Mouse (Mus musculus): ENCODE data around the gene Olfr49.

- no peak for TF ChIP-seq POLR2A (IDR thresholded peaks at IDR 0.05; ENCODE audit: control insufficient read depth, extremely low read depth, insufficient read depth, low read length, poor library complexity)
- no peak for TF ChIP-seq CTCF (IDR thresholded peaks at IDR 0.05; ENCODE audit: borderline replicate concordance, control insufficient read depth, extremely low read depth, insufficient read depth, low read length, poor library complexity)
Measured at GRCm38 (mm10) chr14:54239002-54239736, 45.6 kb downstream of the Olfr49 start.

All from thymus, adult 2 months (tissue).